Mouse (Mus musculus) testis, postnatal 14 days (tissue): ENCODE measurements around the gene Kctd18.

Source experiments
- DNase-seq: peaks from one replicate; pipeline ENCODE4 v3.0.0; 2021; ENCODE audit warnings: low spot score

Kctd18 gene

DNA sequence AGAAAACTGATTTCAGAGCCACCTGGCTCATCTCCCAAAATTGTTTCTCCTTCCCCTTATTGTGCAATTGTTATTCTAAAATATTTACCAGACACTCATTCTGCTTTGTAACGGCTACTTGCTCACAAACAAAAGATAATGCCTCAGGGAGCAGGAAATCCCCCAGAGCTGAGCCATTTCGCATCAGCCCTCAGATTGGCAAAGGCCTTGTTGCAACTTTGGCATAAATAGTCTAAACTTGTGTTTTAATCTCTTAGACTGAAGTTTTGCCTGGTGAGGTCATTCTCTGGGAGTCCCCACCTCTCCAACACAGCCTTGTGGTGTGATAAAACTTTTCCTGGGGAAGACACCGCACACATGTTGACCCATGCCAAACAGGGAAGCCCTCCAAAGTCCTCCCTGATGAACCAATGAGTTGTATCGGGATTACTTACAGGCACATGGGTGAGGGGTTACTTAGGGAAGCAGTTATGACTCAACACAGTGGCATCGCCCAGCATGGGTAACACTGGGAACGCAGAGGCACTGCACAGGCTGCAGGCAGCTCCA, 29.6 kb downstream of the Kctd18 start:
- no peak for DNase-seq

DNA sequence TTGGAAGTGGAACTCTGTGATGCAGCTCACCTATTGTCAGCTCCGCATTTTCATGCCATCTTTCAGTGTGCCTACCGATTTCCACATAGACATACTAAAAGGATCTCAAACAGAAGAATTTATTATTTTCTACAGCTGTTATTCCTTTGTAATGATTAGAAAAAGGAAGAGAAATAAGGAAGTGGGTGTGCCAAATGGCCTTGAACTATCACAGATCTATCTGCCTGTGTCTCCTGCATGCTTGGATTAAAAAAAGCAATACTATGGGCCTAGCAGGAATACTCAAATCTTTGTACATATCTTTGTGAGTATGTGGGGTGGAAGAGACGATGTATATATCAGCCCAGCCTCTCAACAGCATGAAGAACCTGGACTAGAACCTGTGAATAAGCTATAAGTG, 41.9 kb downstream of the Kctd18 start:
- no peak for DNase-seq

DNA sequence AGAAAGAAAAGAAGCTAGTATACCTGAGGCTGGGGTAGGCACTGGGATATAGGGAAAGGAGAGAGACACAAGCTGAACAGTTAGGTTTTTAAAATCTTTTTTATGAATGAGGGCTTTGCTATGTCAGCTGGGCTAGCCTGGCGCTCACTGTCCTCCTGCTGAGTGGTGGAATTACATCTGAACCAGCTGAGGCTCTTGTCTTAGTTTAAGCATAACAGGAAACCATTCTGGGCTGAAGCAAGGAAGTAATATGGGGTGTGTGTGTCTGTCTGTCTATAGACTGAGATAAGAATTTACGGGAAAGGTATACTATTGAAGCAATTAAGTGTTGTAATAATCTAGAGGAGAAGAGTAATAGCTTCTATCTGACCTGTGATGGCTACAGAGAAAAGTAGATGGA, 47.2 kb downstream of the Kctd18 start:
- no peak for DNase-seq

DNA sequence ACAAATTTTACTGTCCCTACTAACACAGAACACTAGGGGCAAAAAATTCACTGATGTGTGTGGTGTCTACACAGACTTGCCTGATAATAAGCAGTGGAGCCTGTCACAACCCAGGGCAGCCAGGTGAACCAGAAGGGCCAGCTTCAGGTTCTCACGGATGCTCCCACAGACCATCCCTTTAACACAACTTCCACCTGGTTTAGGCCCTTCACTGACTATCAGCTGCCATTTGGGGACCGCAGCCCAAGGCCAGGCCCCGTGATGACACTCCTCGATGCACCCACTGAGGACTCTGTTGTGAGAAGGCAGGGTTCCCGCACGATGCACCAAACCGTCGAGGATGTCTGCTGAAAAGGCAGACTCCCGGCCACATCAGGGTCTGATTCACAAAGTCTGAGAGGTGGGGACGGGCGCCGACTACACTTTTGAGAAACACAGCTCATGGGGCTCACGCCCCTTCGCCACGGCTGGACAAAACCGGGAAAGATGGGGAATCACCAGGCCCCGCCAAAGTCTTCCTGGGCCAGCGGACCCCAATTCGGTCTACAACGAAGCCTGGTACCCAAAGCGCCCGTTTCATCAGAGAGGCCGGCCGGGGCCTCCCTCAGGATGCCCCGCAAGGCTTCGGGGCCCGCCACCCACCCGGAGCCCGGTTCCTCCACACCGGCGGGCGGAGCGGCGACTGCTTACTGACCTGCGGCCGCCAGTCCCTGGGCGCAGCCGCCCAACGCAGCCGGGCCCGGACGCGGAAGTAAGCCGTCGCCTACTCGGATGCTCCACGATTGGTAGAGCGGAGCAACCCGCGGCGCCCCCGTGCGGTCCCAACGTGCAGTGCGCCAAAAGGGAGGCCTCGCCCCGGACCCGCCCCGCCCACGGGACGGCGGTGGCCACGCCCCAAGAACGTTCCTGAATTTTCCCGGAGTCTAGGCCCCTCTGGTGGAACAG, 49.2 kb downstream of the Kctd18 start:
- peak; percentile 95 for DNase-seq

DNA sequence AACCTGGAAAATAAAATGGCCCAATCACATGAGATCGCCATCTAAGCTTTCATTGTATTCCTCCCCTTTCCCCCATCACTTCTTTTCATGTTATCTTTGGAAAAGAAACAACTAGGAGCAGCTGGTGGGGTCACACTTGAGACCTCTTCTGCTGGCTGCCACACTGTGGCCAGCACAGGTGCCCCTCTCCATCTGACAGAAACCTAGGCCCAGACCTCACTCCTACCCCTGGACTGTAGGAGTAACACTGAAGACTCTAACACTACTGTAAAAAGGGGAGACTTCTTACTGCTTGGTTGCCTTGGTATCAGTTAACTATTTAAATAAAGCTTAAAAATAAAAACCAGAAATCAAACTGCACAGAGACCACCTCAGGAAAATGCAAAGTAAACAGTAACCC, 63.0 kb downstream of the Kctd18 start:
- DNase-seq = no peak

DNA sequence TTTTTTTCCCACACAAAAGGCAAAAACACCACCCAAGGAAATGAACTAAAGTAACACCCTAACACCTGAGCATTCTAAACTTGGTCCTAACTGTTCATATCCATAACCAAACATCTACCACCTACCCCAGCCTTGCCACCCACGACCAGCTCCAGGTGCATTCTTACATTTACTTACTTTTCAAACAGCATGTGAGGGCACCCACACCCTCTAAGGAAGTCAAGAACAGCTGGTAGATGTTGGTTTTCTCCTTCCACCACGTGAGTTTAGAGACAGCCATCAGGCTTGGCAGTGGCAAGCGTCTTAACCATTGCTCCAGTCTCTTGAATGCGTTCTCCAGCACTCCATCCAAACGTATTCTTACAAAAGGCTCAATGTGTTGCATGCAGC, 64.4 kb downstream of the Kctd18 start:
- DNase-seq = no peak

DNA sequence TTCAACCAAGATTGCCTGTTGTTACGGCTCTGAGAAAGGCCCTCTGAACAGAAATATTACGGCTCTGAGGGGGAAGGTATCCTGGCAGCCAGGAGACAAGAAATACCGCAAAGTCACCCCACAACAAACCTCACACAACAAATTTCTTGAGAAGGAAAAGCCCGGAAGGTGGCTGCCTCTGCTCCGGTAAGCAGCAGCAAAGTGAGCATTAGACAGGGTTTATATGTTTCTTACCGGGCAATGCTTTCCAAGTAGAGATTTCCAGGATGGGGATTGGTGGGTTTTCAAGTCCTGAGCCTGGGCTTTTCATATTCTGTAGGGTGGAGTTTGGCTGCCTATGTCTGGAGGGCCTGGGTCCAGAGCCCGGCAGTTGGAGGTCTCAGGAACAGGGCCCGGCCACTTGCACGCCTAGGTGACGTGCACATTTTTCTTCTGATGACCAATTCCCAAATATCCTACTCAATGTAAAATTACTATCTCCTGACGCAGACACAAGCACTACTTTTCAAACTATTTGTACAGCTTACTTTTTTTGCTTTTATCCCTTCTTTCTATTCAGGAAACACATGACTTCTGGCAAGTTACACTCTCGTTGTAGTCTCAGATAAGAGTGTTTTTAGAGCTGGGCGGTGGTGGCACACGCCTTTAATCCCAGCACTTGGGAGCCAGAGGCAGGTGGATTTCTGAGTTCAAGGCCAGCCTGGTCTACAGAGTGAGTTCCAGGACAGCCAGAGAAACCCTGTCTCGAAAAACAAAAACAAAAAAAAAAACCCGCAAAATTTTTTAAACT, 65.0 kb downstream of the Kctd18 start:
- DNase-seq = no peak

DNA sequence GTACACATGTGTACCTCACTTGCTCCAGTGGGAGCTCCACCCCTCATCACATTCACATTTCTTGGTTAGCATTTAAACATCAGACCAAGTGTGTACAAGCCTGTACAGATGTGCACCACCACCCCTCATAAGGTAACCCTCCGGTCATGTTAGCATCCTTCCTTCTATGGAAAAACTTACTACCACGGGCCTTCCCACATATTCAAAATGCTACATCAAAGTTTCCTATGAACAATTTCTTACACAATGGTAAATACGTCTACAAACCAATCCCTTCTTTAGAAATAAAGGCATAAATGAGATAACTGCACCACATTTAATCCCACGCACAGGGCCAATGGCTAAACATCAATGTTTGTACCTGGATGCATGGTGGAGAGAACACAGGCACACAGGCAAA, 66.2 kb downstream of the Kctd18 start:
- DNase-seq = no peak

DNA sequence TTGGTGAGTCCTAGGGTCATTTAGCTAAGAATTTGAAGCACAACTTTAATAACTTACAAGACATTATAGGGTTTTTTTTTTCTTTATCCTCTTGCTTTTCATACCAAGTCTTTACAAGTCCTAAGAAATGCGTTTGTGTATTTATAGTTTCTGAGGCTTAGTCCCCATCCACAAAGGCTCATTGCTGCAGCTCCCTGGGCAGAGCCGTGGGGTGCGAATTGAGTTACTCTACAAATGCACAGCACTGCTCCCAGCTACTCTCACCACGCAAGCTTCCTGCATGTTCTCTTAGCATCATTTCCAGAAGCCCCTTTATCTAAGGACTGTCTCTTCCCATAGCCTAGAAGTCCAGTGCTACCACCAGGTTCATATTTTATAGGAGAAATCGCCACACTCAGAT, 69.0 kb downstream of the Kctd18 start:
- DNase-seq = no peak

DNA sequence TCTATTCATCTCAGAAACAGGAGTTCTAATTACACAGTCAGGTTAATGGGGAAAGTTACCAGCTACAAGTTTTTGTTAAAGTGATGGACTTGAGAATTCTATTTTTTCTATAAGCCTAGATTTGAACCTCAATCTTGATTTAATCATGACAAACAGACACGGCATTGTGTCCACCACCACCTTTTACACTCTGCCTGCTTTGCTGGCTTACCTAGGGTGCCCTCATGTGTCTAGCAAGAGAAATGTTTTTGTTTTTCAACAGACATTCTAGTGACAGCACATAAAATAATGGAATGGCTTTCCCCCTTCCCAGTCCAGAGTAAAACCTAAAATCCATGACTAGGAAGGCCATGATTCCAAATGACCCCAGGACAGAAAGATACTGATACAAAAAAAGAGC, 69.6 kb downstream of the Kctd18 start:
- no peak for DNase-seq

DNA sequence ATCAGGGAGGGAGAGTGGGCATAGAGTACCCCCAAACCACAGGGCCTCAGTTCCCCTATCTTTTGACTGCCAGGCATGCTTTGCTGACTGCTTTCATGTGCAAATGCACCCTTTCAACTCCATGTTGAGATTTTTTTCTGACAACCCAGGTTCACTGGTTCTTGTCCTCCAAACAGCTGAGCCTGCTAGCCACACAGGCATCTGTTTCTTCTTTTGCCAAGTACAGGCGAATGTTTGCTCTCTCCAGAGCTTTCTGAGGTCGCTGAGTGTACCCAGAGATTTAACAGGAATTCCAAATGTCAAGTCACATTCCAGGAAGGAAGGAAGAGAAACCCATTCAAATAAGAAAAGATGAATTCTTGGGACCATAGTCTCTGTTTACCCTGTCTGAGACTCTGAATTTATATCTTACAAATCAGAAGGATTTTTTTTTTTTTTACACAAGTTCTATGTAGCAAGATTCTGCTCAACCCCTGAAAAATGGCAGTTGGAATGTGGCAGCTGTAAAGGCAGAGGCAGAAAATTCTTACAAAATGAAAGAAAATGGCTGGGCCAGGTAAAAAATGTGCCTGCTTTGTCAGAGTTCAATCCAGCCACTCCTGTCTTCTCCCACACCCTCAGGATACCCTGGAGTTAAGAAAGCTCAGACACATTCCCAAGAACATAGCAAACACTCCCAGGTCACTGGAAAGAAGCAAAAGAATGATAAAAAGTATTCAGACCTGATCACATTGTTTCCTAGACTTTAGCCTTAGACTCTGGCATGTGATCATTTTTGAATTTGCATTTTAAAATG, 71.0 kb downstream of the Kctd18 start:
- DNase-seq = no peak

DNA sequence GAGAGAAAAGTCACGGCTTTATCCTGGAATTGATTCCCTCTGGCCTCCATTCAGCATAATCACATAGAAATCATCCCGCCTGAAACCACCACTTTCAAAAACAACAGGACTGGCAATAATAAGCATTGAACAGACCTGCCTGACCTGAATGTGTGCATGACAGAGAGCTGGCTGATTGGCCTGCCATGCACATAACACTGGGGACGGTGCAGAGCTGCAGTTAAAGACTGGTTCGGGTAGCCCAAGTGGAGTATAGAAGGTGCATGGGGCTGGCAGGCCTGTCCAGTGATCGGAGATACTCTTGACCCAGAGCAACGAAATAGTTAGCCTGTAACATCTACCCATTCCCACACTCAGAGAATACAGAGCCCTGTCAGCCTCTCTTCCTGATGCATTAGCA, 76.5 kb downstream of the Kctd18 start:
- DNase-seq = no peak

DNA sequence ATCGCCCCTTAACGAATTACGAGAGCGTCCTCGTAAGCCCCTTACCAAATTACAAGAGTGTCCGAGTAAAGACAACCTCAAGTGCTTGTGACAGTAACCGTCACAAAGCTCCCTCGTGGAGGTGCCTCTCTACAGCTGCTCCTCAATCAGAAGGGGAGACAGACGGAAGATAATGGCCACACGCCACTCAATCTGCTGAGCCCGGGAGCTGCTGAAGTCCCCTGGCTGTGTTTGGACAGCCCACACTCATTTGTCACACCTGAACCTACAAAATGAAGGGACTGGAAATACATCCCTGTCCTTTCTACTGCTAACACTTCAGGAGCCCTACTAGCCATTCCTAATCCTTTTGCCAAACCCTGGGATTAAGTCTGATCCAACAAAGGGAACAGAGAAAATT, 77.0 kb downstream of the Kctd18 start:
- no peak for DNase-seq

DNA sequence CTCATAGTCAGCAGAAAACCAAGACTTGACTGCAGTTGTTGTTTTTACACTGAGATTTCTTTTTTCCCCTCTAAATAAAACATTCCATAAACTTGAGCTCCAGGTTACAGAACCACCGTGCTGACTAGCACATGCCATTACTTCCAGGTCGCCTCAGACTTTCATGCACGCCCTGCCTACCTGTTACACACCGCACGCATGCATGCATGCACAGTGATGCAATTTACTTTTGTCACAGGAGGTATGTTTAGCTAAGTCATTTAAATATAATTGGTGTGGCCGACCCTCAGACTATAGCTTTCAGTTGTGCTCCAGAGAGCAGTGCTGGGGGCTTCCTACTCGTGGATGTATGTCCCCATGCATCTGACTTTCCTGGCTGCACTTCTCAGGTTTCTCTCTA, 77.7 kb downstream of the Kctd18 start:
- no peak for DNase-seq

DNA sequence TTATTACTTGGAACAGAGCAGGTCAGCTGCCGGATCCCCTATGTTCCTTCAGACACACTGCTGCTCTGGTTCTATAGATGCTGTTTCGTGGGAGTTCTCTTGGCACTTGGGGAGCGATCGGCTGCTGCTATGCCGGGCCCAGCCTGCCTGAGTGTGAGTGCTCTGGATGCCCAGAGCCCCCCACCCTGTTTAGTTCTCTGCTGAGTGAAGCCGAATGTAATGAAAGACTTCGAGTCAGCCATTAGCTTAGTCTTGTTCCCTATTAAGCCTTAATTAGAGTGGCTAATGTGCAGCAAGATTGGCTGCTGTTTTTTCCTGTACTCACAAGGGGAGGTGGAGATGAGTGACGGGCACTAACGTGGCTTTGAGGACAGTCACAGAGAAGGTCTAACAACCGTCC, 78.1 kb downstream of the Kctd18 start:
- DNase-seq = no peak

DNA sequence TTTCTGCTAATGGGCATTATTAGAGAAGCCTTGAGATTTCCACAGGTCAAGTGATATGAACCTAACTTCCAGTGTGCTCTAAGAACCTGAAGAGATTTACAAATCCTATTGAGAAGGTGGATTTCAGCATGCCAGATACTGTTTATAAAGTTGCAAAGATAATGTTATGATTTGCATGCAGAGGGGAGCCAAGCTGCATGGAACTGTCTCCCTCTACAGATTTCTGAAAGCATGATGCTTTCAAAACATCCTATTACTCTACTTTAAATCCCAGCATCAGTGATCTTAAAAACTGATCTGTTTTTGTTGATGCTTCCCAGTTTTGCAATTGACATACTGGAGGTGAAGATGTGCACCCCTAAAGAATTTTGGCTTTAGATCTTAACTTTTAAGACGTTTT, 84.5 kb downstream of the Kctd18 start:
- DNase-seq = no peak

DNA sequence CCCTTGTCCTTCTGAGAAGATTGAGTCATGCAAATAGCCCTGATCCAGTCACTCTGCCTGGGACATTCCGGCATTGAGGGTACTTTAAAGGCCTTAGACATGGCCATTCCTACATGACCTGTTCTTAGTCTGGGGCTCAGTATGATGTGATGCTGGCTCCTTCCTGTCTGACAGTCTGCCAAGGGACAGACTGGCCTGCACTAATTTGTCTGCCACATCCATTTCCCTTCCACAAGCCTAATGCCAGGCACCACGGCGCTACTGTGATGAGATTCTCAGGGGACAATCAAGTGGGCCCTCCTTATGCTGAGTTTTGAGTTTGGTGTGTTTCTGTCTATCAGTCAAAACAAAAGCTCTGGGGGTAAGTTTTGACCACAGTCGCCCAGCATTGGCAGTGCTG, 100.2 kb downstream of the Kctd18 start:
- no peak for DNase-seq

DNA sequence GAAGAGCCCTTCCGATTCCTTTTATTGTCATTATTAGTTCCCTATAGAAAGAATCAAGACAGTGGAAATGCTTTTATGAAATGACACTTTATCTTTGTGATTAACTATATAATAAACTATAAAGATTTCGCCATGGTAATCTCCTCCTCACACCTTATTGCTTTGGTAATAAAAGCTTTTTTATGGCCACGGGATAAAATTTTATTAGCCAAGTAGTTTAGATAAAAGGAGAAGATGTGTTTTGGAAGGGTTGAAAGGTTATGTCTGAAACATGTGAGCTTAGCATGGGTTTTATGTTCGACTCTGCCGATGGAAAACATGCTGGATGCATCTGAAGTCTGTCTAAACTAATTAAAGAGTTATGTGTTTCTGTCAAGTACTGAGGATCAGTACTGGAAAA, 101.4 kb downstream of the Kctd18 start:
- no peak for DNase-seq

DNA sequence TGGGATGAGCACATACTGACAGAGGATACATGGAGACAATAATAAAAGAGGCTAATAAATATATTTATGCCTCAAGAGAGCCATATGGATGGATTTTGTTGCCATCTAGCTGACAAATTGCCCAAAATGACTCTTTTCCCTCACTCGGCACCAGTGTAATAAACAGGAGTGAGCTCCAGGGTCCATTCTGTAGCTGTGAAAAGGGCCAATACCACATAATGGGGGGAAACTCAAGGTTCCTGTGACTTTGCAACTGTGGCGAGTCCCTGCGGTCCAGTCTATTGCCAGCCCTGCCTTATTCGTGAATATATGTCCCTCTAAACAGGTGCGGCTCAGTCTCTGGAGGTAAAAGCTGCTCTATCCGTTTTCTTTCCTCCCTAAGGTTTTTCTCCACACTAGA, 107.2 kb downstream of the Kctd18 start:
- DNase-seq = no peak

DNA sequence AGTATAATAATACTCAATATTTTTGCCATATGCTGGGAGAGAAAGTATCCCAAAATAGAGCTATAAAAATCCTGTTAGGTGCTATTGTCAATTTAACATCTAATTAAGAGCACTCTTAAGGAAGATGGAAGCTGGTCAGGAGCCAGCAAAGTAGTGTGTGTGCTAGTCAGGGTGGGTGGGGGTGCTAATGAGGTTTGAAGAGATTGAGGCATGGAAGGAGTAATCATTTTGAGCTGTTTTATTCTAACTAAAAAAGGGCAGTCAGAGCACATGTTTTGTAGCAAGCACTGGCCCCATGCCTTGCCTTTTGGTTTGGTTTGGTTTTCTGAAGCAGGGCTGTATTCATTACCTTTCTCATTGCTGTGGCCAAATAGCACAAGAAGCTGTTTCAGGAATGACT, 112.4 kb downstream of the Kctd18 start:
- DNase-seq = no peak

DNA sequence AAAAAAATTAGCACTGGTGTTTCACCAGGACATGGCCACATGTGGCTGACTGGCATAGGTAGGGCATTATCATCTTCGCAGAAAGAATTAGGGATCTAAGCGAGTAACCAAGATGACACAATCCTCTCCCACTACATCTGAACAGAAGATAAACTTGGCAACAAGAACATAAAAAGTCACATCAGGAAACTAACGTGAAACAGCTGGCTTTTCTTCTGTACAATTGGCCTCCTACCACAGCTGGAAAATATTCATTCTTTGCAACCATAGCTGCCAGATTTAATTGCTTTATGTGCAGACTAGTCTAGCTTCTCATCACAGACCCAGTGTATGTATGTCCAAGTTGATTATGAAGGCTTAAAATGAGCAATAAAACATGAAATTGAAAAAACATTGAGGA, 112.8 kb downstream of the Kctd18 start:
- DNase-seq = no peak
